Mouse (Mus musculus) adrenal gland, postnatal 36 days (tissue): ENCODE measurements around the gene Eqtn. TPM values are rescaled to one million over a fixed set of nuclear protein-coding genes. Genes with fewer than 3 reads are reported as not detected.

ENCODE experiments used
- DNase-seq, 2 experiments: peaks; one replicate each; pipeline ENCODE4 v3.0.0; 2021; ENCODE audit warnings: mixed read lengths in 1 of 2
- long read RNA-seq, 2 experiments: library from polyadenylated mRNA; stranded (forward); transcript quantifications; one replicate each; pipeline ENCODE4 v2.0.0; 2021; ENCODE audit warnings: borderline sequencing depth in 2 of 2
- total RNA-seq, 2 experiments: library from RNA; stranded (reverse); gene quantifications; 2 replicates each; pipeline ENCODE4 v1.2.3; 2021

The Eqtn gene
- not detected for total RNA-seq
- long read RNA-seq, experiment 1 = 0 reads
- long read RNA-seq, experiment 2 = 0 reads

DNA sequence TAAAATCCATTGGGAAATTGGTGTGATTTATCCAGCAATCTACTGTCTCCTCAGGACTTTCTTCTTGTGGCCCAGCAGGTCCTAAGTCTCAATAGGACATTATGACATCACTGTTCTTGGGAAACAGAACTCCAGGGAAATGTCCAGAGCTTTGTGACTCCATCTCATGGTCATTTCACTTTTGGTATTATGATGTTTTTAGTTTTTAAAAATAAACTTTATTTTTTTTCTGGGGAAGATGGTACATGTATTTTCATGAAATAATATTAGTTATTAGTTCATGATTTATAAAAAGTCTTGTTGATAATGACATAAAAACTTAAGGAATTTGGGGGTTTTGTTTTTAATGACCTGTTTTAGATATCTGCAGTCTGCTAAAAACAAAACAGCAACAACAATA, at the start of gene Eqtn:
Gene Eqtn (minus strand): TSS at position 101 of the 400 bp plus-strand sequence.
- no peak for DNase-seq

DNA sequence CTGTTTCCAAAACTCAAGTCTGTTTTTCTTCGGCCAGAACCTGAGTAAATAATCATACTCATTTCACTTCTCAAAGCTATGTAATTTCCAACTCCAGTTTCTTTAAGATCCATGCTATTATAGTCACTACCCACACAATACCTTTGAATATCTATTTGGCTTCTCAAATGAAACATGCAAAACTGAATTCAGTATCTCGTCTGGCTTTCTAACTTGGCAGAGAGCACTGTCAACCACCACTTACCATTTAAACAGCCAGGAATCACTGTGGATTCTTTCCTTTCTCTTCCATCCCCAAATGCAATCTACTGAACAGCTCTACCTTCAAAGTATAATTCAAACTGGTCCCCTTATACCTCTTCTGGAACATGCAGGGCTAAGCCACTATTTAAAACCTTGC, 44.7 kb upstream of the Eqtn start:
- no peak for DNase-seq

DNA sequence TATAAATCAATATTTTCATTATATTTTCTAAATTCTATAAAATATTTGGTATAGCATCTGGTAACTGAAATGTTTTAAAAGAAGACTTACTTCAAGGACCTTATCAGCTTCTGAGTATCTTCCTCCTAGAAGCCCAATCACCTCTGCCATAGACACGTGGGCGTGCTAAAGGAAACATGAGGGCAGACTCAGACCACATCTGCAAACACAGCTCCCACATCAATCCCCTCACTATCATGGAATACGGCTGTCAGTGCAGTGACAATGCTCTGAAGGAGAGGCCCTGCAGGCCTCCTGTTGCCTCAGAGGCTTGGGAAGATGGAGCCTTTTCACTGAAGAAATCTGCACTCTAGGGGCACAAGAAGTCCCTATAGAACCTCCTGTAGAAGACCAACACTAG, 24.1 kb upstream of the Eqtn start:
- no peak for DNase-seq

DNA sequence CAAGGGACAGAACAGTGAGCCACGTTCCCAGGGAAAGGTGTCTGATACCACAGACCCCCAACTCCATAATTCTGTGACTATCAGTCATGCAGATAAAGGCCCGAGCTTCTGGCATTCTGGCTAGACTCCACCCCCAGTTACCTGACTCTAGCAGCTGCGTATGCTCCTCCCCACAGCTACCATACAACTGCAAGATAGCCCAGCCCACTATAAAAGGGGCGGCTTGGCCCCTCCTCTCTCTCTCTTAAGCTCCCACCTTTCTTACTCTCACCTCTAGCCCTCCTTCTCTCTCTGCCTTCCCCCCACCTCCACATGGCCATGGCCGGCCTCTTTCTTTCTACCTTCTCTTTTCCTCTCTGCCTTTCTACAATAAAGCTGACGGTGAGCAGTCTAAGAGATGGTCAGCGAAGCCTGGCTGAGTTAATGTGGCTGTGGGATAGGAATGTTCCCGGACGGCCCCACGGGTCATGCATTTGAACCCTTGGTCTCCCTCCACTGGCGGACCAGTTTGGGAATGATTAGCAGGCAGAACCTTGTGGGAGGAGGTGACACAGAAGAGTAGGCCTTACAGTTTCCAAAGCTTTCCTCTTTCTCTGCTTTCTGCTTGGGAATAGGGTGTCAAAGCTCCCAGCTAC, 12.7 kb upstream of the Eqtn start:
- no peak for DNase-seq

DNA sequence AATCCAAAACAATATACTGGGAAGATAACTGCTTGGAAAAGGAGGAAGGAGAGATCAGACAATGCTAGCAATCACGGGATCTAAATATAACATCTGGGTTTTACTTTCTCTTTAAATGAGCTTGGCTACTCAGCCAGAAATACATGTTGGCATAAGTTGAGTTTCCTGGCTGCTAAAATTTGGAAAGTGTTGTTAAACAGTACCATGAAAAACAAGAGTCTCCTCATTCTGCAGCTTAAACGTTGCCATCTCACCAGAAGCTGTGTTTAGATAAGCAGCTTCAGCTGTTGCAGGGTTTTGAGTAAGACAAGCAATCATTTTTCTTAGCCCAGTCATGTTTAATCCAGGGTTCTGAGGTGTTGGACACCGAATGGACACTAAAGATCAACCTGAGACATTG, 26.9 kb downstream of the Eqtn start:
- no peak for DNase-seq

DNA sequence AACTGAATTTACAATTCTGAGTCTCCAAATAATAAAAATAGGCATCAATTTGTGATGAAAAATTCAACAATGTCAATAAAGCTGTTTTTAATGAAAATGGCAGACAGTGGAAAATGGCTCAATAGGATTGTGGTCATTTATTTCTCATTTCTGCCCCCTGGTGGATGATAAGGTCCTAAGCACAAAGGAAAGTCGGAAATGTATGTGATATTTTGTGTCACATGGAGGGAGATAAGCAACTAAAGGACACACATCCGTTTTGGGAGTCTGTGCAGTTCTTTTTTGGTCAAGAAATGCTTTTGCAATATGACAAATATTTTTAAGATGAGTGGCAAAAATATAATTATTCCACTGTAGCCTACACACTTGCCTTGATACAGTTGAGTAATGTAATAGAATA, 27.9 kb downstream of the Eqtn start:
- DNase-seq = peak in 1 of 2 experiments; percentile 11

Other genes starting within 250 kb of the Eqtn start
- gene Tek, start 189.6 kb downstream of the Eqtn start, total RNA-seq = 10 to 100 TPM; 41.3 to 62.6 TPM
- gene Mysm1, start 50.3 kb upstream of the Eqtn start, total RNA-seq = 10 to 100 TPM; 21.5 to 29.8 TPM
- 100 to 1,000 TPM; 145 to 309 TPM for gene Jun, start 123.4 kb upstream of the Eqtn start, total RNA-seq